Mouse (Mus musculus): ENCODE data around the gene Spata3.

- TF ChIP-seq CTCF (IDR thresholded peaks at IDR 0.05; ENCODE audit: low read depth, low read length) (no peak), POLR2A (IDR thresholded peaks at IDR 0.05; ENCODE audit: borderline replicate concordance, low read depth, low read length) (no peak)
These were observed 30.4 kb downstream of the Spata3 start for GRCm38 (mm10) chr1:86046833-86047563.

Measured in bone marrow macrophage, adult 2 months (primary cell).